Mouse (Mus musculus): ENCODE data around the gene Csk. TPM values are rescaled to one million over a fixed set of nuclear protein-coding genes. Genes with fewer than 3 reads are reported as not detected.
A peak's percentile ranks its signal among the peaks of the same experiment; 100 is the strongest.

Csk gene
- 34.2 and 35.7 TPM in 2 replicates for polyA plus RNA-seq (2012; rRNA removed)

GRCm38 (mm10) chr9:57653283-57653682 lies at the start of gene Csk:
TSS of gene Csk (minus strand) at chr9:57653631.
- H3K4me1 ChIP-seq (ENCODE audit: control insufficient read depth, insufficient read depth, low read length): no peaks in the 10 kb centered on the region
- H3K27ac ChIP-seq (ENCODE audit: insufficient read depth, low read length): no peak within 1 kb of the TSS
- no peak within 1 kb of the TSS for H3K4me3 ChIP-seq (ENCODE audit: insufficient read depth, low read length)
- TF ChIP-seq POLR2A (IDR thresholded peaks at IDR 0.05; ENCODE audit: extremely low read depth, insufficient read depth, low read length) (no peak), CTCF (IDR thresholded peaks at IDR 0.05; ENCODE audit: extremely low read depth, insufficient read depth, low read length) (no peak)

- no peak overlapping the region for H3K4me3 ChIP-seq (ENCODE audit: insufficient read depth, low read length)
- TF ChIP-seq POLR2A (IDR thresholded peaks at IDR 0.05; ENCODE audit: extremely low read depth, insufficient read depth, low read length) (no peak), CTCF (IDR thresholded peaks at IDR 0.05; ENCODE audit: extremely low read depth, insufficient read depth, low read length) (no peak)
- peaks cover 2% of the 10 kb centered on the region; the same call in 1 of the 2 replicates for H3K4me1 ChIP-seq (ENCODE audit: control insufficient read depth, insufficient read depth, low read length)
- no peak overlapping the region for H3K27ac ChIP-seq (ENCODE audit: insufficient read depth, low read length)
Measured at GRCm38 (mm10) chr9:57698466-57699150, 45.2 kb upstream of the Csk start.

GRCm38 (mm10) chr9:57697380-57697779 lies 43.9 kb upstream of the Csk start:
- Histone ChIP-seq H3K4me3 (ENCODE audit: insufficient read depth, low read length) (no peak overlapping the region), H3K4me1 (ENCODE audit: control insufficient read depth, insufficient read depth, low read length) (peaks cover 2% of the 10 kb centered on the region; the same call in 1 of the 2 replicates), H3K27ac (ENCODE audit: insufficient read depth, low read length) (no peak overlapping the region)
- TF ChIP-seq CTCF (IDR thresholded peaks at IDR 0.05; ENCODE audit: extremely low read depth, insufficient read depth, low read length) (no peak), POLR2A (IDR thresholded peaks at IDR 0.05; ENCODE audit: extremely low read depth, insufficient read depth, low read length) (no peak)

- peaks cover 2% of the 10 kb centered on the region; the same call in 1 of the 2 replicates for H3K4me1 ChIP-seq (ENCODE audit: control insufficient read depth, insufficient read depth, low read length)
- peak overlapping the region; percentile 43 for H3K4me3 ChIP-seq (ENCODE audit: insufficient read depth, low read length)
- TF ChIP-seq POLR2A (IDR thresholded peaks at IDR 0.05; ENCODE audit: extremely low read depth, insufficient read depth, low read length) (no peak), CTCF (IDR thresholded peaks at IDR 0.05; ENCODE audit: extremely low read depth, insufficient read depth, low read length) (no peak)
- H3K27ac ChIP-seq (ENCODE audit: insufficient read depth, low read length): no peak overlapping the region
Measured at GRCm38 (mm10) chr9:57696380-57697285, 43.2 kb upstream of the Csk start.

GRCm38 (mm10) chr9:57694108-57694507 lies 40.7 kb upstream of the Csk start:
- H3K27ac ChIP-seq (ENCODE audit: insufficient read depth, low read length): no peak overlapping the region
- H3K4me3 ChIP-seq (ENCODE audit: insufficient read depth, low read length): no peak overlapping the region
- peaks cover 2% of the 10 kb centered on the region; the same call in 1 of the 2 replicates for H3K4me1 ChIP-seq (ENCODE audit: control insufficient read depth, insufficient read depth, low read length)
- TF ChIP-seq POLR2A (IDR thresholded peaks at IDR 0.05; ENCODE audit: extremely low read depth, insufficient read depth, low read length): no peak
- no peak for TF ChIP-seq CTCF (IDR thresholded peaks at IDR 0.05; ENCODE audit: extremely low read depth, insufficient read depth, low read length)

- TF ChIP-seq CTCF (IDR thresholded peaks at IDR 0.05; ENCODE audit: extremely low read depth, insufficient read depth, low read length): no peak
- H3K4me1 ChIP-seq (ENCODE audit: control insufficient read depth, insufficient read depth, low read length): no peaks in the 10 kb centered on the region
- H3K27ac ChIP-seq (ENCODE audit: insufficient read depth, low read length): no peak overlapping the region
- no peak overlapping the region for H3K4me3 ChIP-seq (ENCODE audit: insufficient read depth, low read length)
Measured at GRCm38 (mm10) chr9:57688606-57689005, 35.2 kb upstream of the Csk start.

- no peaks in the 10 kb centered on the region for H3K4me1 ChIP-seq (ENCODE audit: control insufficient read depth, insufficient read depth, low read length)
- H3K27ac ChIP-seq (ENCODE audit: insufficient read depth, low read length): no peak overlapping the region
- no peak overlapping the region for H3K4me3 ChIP-seq (ENCODE audit: insufficient read depth, low read length)
- TF ChIP-seq POLR2A (IDR thresholded peaks at IDR 0.05; ENCODE audit: extremely low read depth, insufficient read depth, low read length) (no peak), CTCF (IDR thresholded peaks at IDR 0.05; ENCODE audit: extremely low read depth, insufficient read depth, low read length) (0 out of 2 replicates have a peak, but pooled peaks have one; percentile 15)
Measured at GRCm38 (mm10) chr9:57688158-57688557, 34.7 kb upstream of the Csk start.

GRCm38 (mm10) chr9:57687751-57688150 lies 34.3 kb upstream of the Csk start, which contains the start of gene Cyp1a1:
TSS of gene Cyp1a1 (plus strand) at chr9:57687928.
- no peak within 1 kb of the TSS for H3K27ac ChIP-seq (ENCODE audit: insufficient read depth, low read length)
- H3K4me3 ChIP-seq (ENCODE audit: insufficient read depth, low read length): no peak within 1 kb of the TSS
- TF ChIP-seq CTCF (IDR thresholded peaks at IDR 0.05; ENCODE audit: extremely low read depth, insufficient read depth, low read length): no peak
- TF ChIP-seq POLR2A (IDR thresholded peaks at IDR 0.05; ENCODE audit: extremely low read depth, insufficient read depth, low read length): no peak
- H3K4me1 ChIP-seq (ENCODE audit: control insufficient read depth, insufficient read depth, low read length): no peaks in the 10 kb centered on the region

GRCm38 (mm10) chr9:57686011-57686410 lies 32.6 kb upstream of the Csk start:
- H3K27ac ChIP-seq (ENCODE audit: insufficient read depth, low read length): no peak overlapping the region
- no peak for TF ChIP-seq POLR2A (IDR thresholded peaks at IDR 0.05; ENCODE audit: extremely low read depth, insufficient read depth, low read length)
- TF ChIP-seq CTCF (IDR thresholded peaks at IDR 0.05; ENCODE audit: extremely low read depth, insufficient read depth, low read length): no peak
- no peak overlapping the region for H3K4me3 ChIP-seq (ENCODE audit: insufficient read depth, low read length)
- H3K4me1 ChIP-seq (ENCODE audit: control insufficient read depth, insufficient read depth, low read length): no peaks in the 10 kb centered on the region
